Mouse (Mus musculus) lung, adult 2 months (tissue): ENCODE results near the gene Afap1l2.

ENCODE experiments used
- CTCF ChIP-seq: fragments of 200-500 bp; IDR thresholded peaks from 2 replicates; pipeline ENCODE4 v1.5.1; 2011; ENCODE audit warnings: mild to moderate bottlenecking, low read length, control low read depth; ENCODE audit not compliant: insufficient read depth
- POLR2A ChIP-seq: fragments of 200-500 bp; IDR thresholded peaks from 2 replicates; pipeline ENCODE4 v1.6.1; 2011; ENCODE audit warnings: low read depth, mild to moderate bottlenecking, control low read depth, low read length, borderline replicate concordance; ENCODE audit errors: extremely low read depth

DNA sequence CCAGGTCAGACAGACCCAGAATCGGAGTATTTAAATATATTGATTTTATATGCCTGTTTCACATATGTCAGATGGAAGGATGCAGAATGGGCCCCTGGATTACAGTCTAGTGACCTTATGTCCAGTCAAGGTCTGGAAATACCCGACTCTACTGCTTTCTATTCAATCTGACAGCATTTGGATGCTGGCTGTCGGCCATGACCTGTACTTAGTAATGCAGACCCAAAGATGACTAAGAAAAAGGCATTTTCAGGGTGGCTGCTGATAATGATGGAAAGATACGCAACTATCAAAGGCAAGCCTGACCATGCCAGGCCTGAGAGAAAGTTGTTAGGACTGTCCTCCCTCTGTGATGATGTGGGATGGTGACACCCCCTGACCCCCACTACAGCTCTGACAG is 14.3 kb downstream of the Afap1l2 start:
- TF ChIP-seq CTCF (no peak), POLR2A (no peak)
